ENCODE assay signal across 8 mouse cellular contexts in genomic region chr13:51793425-51793891, GRCm38 (mm10). TPM values are rescaled to one million over a fixed set of nuclear protein-coding genes. Genes with fewer than 3 reads are reported as not detected.
DNase-seq lines count a peak whose midpoint lies in the region; ATAC-seq and TF ChIP-seq lines count a peak whose summit lies in the region.

Sema4d (minus strand) TSS chr13:51793747.

- DNase-seq in A20 (ENCODE audit: low read depth, low spot score) = peak; percentile 86
- peak; percentile 79 for DNase-seq in adrenal gland, postnatal 14 days
- DNase-seq in embryonic facial prominence, embryonic 10.5 days (ENCODE audit: low spot score) = peak; percentile 88
- DNase-seq in liver, adult 2 months (ENCODE audit: extremely low read depth, low read depth, low spot score) = no peak
- DNase-seq in midbrain, postnatal 0 days (ENCODE audit: low spot score) = peak; percentile 88
- DNase-seq in spleen, postnatal 36 days (ENCODE audit: low spot score in 2 of 2) = peak; percentile 73 to 78

- no peaks in the 10 kb centered on the region for H3K79me2 ChIP-seq in liver, adult 2 months (ENCODE audit: control insufficient read depth, insufficient read depth, low read length)

- peaks cover 44% of the 10 kb centered on the region for H3K27me3 ChIP-seq in embryonic facial prominence, embryonic 10.5 days (replicated peaks; ENCODE audit: low read depth, poor library complexity, severe bottlenecking)
- peaks cover 12% of the 10 kb centered on the region for H3K27me3 ChIP-seq in heart, embryonic 11.5 days (ENCODE audit: control insufficient read depth, insufficient read depth, low read length)
- peaks cover 7% of the 10 kb centered on the region for H3K27me3 ChIP-seq in kidney, embryonic 14.5 days (ENCODE audit: control insufficient read depth, insufficient read depth, low read length)
- peaks cover 8% of the 10 kb centered on the region for H3K27me3 ChIP-seq in liver, adult 2 months (ENCODE audit: control insufficient read depth, insufficient read depth, low read length)
- no peaks in the 10 kb centered on the region for H3K27me3 ChIP-seq in midbrain, postnatal 0 days (ENCODE audit: insufficient read depth, low read length)

- TF ChIP-seq POLR2A in liver, adult 2 months (IDR thresholded peaks at IDR 0.05; ENCODE audit: extremely low read depth, insufficient read depth, low read length) = no peak

- peak within 1 kb of the TSS; percentile 82 for H3K9ac ChIP-seq in heart, embryonic 11.5 days (ENCODE audit: low read depth, low read length)
- peak within 1 kb of the TSS; percentile 74 for H3K9ac ChIP-seq in kidney, embryonic 14.5 days (ENCODE audit: low read depth, low read length)
- H3K9ac ChIP-seq in liver, adult 2 months (ENCODE audit: low read depth, low read length) = peak within 1 kb of the TSS; percentile 69
- peak within 1 kb of the TSS; percentile 93 for H3K9ac ChIP-seq in midbrain, postnatal 0 days (replicated peaks; ENCODE audit: low read length, poor library complexity, severe bottlenecking)

- ATAC-seq in heart, embryonic 11.5 days (replicated peaks; ENCODE audit: insufficient number of reproducible peaks, low FRiP score, low TSS enrichment) = 0 out of 2 replicates have a peak, but pooled peaks have one; percentile 32
- peak; percentile 58 for ATAC-seq in kidney, embryonic 14.5 days (ENCODE audit: low FRiP score, low TSS enrichment)
- ATAC-seq in midbrain, postnatal 0 days (ENCODE audit: low FRiP score) = peak; percentile 55

- H3K9me3 ChIP-seq in embryonic facial prominence, embryonic 10.5 days = no peaks in the 10 kb centered on the region
- H3K9me3 ChIP-seq in heart, embryonic 11.5 days (replicated peaks; ENCODE audit: control insufficient read depth, low read length) = no peaks in the 10 kb centered on the region
- H3K9me3 ChIP-seq in kidney, embryonic 14.5 days (ENCODE audit: control insufficient read depth, low read length) = no peaks in the 10 kb centered on the region
- no peaks in the 10 kb centered on the region for H3K9me3 ChIP-seq in midbrain, postnatal 0 days (ENCODE audit: low read length)

- H3K4me1 ChIP-seq in embryonic facial prominence, embryonic 10.5 days = peaks cover 33% of the 10 kb centered on the region
- H3K4me1 ChIP-seq in heart, embryonic 11.5 days (ENCODE audit: control insufficient read depth, insufficient read depth, low read length) = peaks cover 13% of the 10 kb centered on the region
- peaks cover 10% of the 10 kb centered on the region for H3K4me1 ChIP-seq in kidney, embryonic 14.5 days (ENCODE audit: control insufficient read depth, insufficient read depth, low read length)
- H3K4me1 ChIP-seq in liver, adult 2 months (ENCODE audit: control insufficient read depth, insufficient read depth, low read length) = no peaks in the 10 kb centered on the region; the same call in 1 of the 2 replicates
- peaks cover 18% of the 10 kb centered on the region for H3K4me1 ChIP-seq in midbrain, postnatal 0 days (ENCODE audit: insufficient read depth, low read length)

- 1% methylated on average over 45 of the region's 52 CpGs for WGBS in embryonic facial prominence, embryonic 10.5 days
- WGBS in heart, embryonic 11.5 days (ENCODE audit: insufficient replicate concordance) = under 1% methylated on average over 37 of the region's 52 CpGs
- under 1% methylated on average over 36 of the region's 52 CpGs for WGBS in kidney, embryonic 14.5 days
- 3% methylated on average over 38 of the region's 52 CpGs for whole genome bisulfite sequencing in liver, adult 2 months
- 0% methylated on average over 25 of the region's 52 CpGs for WGBS in midbrain, postnatal 0 days

- H3K27ac ChIP-seq in embryonic facial prominence, embryonic 10.5 days (replicated peaks) = peak within 1 kb of the TSS; percentile 82
- 0 out of 2 replicates have a peak within 1 kb of the TSS, but pooled peaks have one; percentile 24 for H3K27ac ChIP-seq in heart, embryonic 11.5 days (ENCODE audit: low read depth, low read length)
- H3K27ac ChIP-seq in kidney, embryonic 14.5 days (ENCODE audit: low read depth, low read length) = no peak within 1 kb of the TSS
- no peak within 1 kb of the TSS for H3K27ac ChIP-seq in liver, adult 2 months (replicated peaks; ENCODE audit: insufficient read depth, low read depth, low read length)
- peak within 1 kb of the TSS; percentile 82 for H3K27ac ChIP-seq in midbrain, postnatal 0 days (ENCODE audit: low read depth, low read length)

- TF ChIP-seq CTCF in liver, adult 2 months (IDR thresholded peaks at IDR 0.05; ENCODE audit: low read depth, low read length) = no peak
- TF ChIP-seq CTCF in midbrain, postnatal 0 days (IDR thresholded peaks at IDR 0.05) = no peak

- no peaks in the 10 kb centered on the region for H3K36me3 ChIP-seq in embryonic facial prominence, embryonic 10.5 days (replicated peaks)
- H3K36me3 ChIP-seq in heart, embryonic 11.5 days (ENCODE audit: control insufficient read depth, insufficient read depth, low read length) = no peaks in the 10 kb centered on the region
- H3K36me3 ChIP-seq in kidney, embryonic 14.5 days (ENCODE audit: control insufficient read depth, insufficient read depth, low read length) = no peaks in the 10 kb centered on the region
- no peaks in the 10 kb centered on the region for H3K36me3 ChIP-seq in liver, adult 2 months (ENCODE audit: control insufficient read depth, insufficient read depth, low read length)
- H3K36me3 ChIP-seq in midbrain, postnatal 0 days (ENCODE audit: insufficient read depth, low read length) = no peaks in the 10 kb centered on the region

- H3K4me2 ChIP-seq in heart, embryonic 11.5 days = peak within 1 kb of the TSS; percentile 98
- peak within 1 kb of the TSS; percentile 80 for H3K4me2 ChIP-seq in kidney, embryonic 14.5 days (replicated peaks; ENCODE audit: low read depth, low read length)
- peak within 1 kb of the TSS; percentile 84 for H3K4me2 ChIP-seq in midbrain, postnatal 0 days (ENCODE audit: low read depth, low read length, poor library complexity, severe bottlenecking)

- H3K4me3 ChIP-seq in embryonic facial prominence, embryonic 10.5 days = peak within 1 kb of the TSS; percentile 89
- peak within 1 kb of the TSS; percentile 94 for H3K4me3 ChIP-seq in heart, embryonic 11.5 days (ENCODE audit: low read depth, low read length)
- H3K4me3 ChIP-seq in kidney, embryonic 14.5 days (ENCODE audit: low read length) = peak within 1 kb of the TSS; percentile 65
- peak within 1 kb of the TSS; percentile 66 for H3K4me3 ChIP-seq in liver, adult 2 months (ENCODE audit: insufficient read depth, low read depth, low read length)
- peak within 1 kb of the TSS; percentile 94 for H3K4me3 ChIP-seq in midbrain, postnatal 0 days (ENCODE audit: low read depth, low read length)

RNA-seq across cellular contexts. Expression of gene Sema4d, which starts in this region (rescaled TPM):
- 9.5 and 20.0 TPM in 2 replicates for total RNA-seq in adrenal gland, postnatal 14 days (2021)
- polyA plus RNA-seq in embryonic facial prominence, embryonic 10.5 days (2016; fragmentation: Nextera tagmentation; extraction: Ambion mirVana) = 6.8 and 7.8 TPM in 2 replicates
- 11.0 and 13.7 TPM in 2 replicates for polyA plus RNA-seq in heart, embryonic 11.5 days (2014; fragmentation: Nextera tagmentation; extraction: Ambion mirVana)
- 11.3 and 20.2 TPM in 2 replicates for polyA plus RNA-seq in kidney, embryonic 14.5 days (2014; fragmentation: Nextera tagmentation; extraction: Ambion mirVana)
- 0.40 and 0.74 TPM in 2 replicates for total RNA-seq in liver, adult 2 months (2014; rRNA removed)
- 0.94 and 1.2 TPM in 2 replicates for polyA plus RNA-seq in liver, adult 2 months (2012; rRNA removed)
- 19.3 and 19.8 TPM in 2 replicates for total RNA-seq in midbrain, postnatal 0 days (2014; rRNA removed)
- polyA plus RNA-seq in midbrain, postnatal 0 days (2015; fragmentation: Nextera tagmentation; extraction: Ambion mirVana) = 13.6 and 13.7 TPM in 2 replicates

Comparison
In these comparisons a context has a peak if more than half of its experiments do, and no peak if none do; other contexts are left out.
1. H3K27ac ChIP-seq: peak in embryonic facial prominence, embryonic 10.5 days (single experiment), heart, embryonic 11.5 days (single experiment) and midbrain, postnatal 0 days (single experiment); none in kidney, embryonic 14.5 days (single experiment) and liver, adult 2 months (single experiment).
2. Peak in every context shown above with its lines, with median percentiles within 50 percentile points of each other: H3K4me3 ChIP-seq, ATAC-seq, H3K4me2 ChIP-seq and H3K9ac ChIP-seq.